Mouse (Mus musculus): ENCODE data around the gene Ppp1r9b.
A peak's percentile ranks its signal among the peaks of the same experiment; 100 is the strongest.
"Not testable (repeated sequence)": the region's sequence is repeated elsewhere in the genome, so short reads cannot be mapped to it uniquely, and the experiment has no call there.

Ppp1r9b gene

DNA sequence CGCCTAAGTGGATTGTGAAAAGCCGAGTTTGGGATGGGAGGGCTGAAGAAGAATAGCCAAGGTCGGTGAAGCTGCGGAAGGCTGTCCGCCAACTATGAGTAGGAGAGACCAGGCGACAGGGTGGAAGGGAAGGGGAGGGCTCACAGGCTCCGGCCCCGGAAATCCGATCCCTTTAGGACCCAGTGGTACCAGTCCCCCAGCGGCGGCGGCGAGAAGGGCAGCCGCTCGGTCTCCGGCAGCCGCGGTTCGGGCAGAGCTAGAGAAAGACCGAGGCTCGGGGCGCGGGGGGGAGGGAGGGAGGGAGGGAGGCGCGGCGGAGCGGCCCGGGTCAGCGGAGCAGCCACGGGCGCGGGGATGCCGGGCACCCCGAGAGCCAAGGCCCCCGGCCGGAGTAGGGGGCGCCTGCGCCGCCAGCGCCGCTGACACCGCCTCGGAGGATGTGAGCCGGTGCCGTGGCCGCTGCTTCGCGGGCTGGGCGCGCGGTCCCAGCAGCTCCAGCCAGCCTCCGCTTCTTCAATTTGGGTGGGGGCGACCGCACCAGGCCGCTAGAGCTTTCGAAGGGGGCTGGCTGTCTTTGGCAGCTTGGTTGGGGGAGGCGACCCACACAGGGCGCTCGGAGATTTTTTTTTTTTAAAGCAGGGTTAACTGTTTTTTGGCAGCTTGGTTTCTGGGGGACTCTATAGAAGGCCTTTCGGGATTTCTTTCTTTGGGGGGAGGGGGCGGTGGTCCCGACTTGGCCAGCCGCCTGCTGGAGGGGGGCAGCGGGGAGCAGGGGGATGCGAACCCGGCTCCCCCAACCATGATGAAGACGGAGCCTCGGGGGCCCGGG is at the start of gene Ppp1r9b:
Ppp1r9b (plus strand) TSS at position 287 of the 829 bp plus-strand sequence.
- peak; percentile 85 to 90 for DNase-seq (ENCODE audit: low spot score in 2 of 2)

DNA sequence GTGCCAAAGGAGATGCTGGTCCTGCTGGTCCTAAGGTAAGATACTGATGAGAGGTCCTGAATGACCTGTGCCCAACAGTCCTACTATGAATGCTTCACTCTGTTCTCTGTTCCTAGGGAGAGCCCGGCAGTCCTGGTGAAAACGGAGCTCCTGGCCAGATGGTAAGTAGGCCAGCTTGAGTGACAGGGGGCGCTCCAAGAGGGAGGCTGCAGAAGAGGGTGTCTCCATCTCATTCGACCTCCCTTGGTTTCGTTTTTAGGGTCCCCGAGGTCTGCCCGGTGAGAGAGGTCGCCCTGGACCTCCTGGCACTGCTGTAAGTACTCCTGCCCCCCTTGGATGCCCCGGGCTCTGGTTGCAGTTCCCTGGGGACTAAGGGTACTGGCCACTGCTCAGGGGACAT is 49.7 kb upstream of the Ppp1r9b start:
- no peak for DNase-seq (ENCODE audit: low spot score in 2 of 2)

DNA sequence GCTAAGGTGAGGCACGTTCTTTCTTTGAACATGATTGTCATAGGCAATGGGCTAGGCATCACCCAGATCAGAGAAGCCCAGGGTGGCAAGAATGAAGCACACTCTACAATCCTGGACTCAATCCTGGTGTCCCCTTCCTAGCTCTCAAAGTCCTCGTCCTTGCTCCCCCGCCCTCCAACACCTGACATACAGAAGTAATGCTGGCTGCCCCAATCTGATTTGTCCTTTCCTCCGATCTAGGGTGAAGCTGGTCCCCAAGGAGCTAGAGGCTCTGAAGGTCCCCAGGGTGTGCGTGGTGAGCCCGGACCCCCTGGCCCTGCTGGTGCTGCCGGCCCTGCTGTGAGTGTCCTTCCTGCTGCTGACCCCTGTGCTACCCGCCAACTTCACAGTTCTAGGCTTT is 49.1 kb upstream of the Ppp1r9b start:
- DNase-seq (ENCODE audit: low spot score in 2 of 2), result no peak

DNA sequence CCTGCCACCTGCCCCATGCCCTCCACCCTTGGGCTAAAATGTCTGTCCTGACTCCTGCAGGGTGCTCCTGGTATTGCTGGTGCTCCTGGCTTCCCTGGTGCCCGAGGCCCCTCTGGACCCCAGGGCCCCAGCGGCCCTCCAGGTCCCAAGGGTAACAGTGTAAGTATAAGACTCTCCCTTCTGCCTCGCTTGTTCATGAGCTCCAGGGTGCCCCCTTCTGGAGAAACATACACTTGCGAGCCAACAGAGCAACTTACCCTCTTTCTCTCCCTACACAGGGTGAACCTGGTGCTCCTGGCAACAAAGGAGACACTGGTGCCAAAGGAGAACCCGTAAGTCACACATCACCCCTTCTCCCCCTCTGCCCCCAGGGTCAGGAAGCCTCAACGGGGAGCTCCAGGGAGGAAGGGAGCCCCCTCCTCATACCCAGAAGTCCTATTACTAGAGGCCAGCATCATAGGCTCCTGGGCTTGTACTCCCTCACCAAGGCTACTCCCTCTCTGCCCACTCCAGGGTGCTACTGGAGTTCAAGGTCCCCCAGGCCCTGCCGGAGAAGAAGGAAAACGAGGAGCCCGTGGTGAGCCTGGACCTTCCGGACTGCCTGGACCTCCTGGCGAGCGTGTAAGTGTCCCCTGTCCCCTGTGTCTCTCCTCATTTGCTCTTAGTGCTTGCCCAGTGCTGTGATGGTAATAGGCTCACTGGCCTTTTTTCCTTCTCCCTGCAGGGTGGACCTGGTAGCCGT is 48.4 kb upstream of the Ppp1r9b start:
- DNase-seq (ENCODE audit: low spot score in 2 of 2), result no peak

DNA sequence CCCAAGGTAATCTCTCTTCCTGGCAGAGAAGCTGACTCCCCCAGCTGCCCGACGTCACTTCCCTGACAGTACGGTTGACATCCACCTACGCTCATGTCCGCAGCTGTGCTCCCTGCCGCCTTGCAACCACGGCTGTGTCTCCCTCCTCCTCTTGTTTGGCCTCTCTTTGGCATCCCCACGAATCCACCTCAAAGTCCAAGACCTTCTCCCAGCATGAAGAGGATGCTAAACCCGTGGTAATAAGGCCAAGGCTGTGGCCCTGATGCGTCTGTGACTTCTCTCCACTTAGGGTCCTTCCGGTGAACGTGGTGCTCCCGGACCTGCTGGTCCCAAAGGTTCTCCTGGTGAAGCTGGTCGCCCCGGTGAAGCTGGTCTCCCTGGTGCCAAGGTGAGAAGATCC is 47.8 kb upstream of the Ppp1r9b start:
- no peak for DNase-seq (ENCODE audit: low spot score in 2 of 2)

DNA sequence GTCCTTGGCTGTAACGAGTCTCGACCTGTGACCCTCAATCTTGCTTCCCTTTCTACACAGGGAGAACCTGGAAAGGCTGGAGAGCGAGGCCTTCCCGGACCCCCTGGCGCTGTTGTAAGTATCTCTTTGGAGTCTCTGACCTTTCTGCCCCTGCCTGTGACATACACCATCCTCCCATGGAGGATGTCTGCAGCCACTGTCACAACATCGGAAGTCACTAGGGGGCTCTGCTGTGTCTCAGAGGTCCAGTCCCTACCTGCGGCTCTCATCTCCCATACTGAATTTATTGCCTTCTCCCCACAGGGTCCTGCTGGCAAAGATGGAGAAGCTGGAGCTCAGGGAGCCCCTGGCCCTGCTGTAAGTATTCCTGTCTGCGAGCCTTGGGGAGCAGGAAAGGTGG is 46.5 kb upstream of the Ppp1r9b start:
- DNase-seq (ENCODE audit: low spot score in 2 of 2), result no peak

DNA sequence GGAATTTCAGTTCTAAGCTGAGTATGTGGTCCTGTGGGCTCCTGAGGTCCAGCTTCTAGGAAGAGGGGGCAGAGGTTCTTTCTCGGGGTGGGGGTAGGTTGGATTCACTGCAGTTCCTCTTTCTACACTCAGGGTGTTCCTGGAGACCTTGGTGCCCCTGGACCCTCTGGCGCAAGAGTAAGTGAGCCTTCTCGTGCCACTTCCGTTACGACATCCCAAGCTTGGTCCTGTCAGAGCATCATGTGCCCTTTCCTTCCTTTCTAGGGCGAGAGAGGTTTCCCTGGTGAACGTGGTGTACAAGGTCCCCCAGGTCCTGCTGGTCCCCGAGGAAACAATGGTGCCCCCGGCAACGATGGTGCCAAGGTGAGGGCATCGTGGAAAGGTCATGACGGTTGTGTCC is 45.6 kb upstream of the Ppp1r9b start:
- DNase-seq (ENCODE audit: low spot score in 2 of 2), result no peak

DNA sequence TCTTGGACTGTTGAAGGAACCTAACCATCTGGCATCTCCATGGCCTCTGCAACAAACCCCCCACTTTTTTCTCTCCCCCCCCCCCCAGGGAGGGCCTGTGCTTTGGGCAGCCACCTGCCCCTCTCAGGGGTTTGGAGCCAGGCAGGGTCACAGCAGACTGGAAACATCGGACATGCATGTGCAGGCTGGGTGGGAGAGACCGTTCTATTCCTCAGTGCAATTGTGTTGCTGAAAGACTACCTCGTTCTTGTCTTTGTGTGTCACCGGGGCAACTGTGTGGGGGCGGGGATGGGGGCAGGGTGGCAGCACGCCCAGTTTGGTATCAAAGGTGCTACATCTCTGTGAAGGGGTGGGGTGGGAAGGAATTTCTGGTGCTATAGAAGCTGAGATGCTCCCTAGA is 38.7 kb upstream of the Ppp1r9b start:
- DNase-seq (ENCODE audit: low spot score in 2 of 2), result no peak

DNA sequence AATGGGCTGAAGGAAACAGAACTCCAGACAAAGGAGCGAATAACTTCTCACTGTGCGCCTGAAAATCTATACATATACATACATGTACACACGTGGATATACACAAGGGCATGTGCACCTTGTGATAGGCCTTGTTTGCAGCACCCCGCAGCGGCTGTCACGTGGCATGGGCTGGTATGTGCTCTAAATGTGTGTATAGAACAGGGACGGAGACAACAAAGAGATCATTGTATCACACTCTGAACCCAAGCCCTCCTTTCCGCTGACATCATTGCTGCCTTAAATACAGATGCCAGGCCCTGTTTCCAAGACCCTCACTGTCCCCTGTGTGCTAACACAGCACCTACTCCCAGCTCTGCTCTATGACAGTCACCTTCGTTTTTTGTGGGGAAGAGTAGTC is 35.7 kb upstream of the Ppp1r9b start:
- DNase-seq (ENCODE audit: low spot score in 2 of 2), result no peak

DNA sequence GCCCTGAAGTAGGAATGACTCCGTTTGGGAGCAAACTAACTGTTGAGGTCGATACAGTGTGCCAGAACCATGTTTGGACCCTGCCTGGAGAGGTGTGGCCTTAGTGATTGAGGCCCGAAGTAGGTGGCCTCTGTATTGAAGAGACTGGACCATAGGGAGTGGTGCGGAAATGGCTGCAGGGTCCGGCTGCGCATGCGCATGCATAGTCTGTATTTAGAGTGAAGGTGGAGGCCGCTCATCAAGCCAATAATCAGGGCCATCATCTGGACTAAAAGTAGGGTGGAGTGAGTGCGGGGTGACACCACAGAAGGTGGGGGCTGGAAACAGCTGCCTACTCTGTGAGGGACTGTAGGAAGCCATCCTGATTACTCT is 33.2 kb upstream of the Ppp1r9b start:
- DNase-seq (ENCODE audit: low spot score in 2 of 2), result no peak

DNA sequence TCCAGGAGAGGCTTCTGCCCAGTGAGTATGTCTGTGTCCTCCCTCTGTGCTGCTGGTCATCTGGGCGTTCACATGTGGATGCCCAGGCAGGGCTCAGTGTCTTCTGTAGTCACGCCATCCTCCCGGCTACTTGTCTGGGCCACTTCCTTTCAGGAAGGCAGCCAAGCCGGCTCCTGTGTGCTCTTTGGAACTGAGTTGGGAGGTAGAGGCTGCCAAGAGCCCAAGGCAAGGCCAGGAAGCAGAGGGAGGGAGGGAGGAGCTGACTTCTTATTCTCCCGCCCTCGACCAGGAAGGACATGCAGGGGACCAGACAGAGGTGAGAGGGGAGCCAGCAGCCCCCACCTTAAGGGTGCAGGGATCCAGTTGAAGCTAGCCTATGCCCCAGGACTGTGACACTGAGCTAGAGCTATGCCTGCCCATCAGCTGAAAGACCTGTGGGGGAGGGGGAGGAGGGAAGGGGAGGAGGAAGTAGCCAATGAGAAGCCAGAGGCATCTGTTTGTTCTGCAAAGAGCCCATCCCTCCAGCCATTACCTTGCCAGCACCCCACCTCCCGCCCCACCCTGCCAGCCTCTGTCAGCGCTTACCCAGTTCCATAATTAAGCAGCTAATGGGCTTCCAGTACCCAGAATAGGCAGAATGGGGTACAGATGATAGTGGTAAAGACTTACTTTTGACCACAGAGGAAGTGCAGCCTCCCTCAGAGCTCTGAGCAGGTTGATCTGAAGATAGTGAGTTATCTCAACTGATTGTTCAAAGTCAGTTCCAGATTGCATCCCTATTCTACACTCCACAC is 32.6 kb upstream of the Ppp1r9b start:
- DNase-seq (ENCODE audit: low spot score in 2 of 2), result peak in 1 of 2 experiments; percentile 55

DNA sequence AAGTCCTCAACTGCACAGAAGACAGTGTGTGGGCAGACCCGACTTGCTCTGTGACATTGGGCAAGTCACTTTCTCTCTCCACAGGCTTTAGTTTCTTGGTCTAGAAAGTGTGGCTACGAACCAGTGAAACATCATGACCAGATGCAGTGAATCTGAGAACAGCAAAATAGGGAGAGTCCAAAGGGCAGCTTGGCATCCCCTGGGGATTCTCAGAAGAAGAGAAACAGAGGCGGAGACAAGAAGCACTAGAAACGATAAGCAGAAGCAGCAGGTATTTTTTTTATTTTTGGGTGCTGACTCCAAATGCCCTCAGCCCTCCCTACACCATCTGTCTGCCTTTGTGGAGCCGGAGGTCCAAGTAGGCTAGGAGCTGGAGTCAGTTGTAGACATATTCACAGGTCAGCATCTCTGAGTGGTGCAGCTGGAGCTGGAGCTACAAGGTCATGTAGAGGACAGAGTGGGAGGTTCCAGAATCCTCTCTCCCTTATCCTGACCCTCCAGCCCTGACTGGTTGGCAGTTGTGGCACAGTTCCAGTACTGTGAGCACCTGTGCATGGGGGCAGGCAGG is 28.2 kb upstream of the Ppp1r9b start:
- DNase-seq (ENCODE audit: low spot score in 2 of 2), result no peak

DNA sequence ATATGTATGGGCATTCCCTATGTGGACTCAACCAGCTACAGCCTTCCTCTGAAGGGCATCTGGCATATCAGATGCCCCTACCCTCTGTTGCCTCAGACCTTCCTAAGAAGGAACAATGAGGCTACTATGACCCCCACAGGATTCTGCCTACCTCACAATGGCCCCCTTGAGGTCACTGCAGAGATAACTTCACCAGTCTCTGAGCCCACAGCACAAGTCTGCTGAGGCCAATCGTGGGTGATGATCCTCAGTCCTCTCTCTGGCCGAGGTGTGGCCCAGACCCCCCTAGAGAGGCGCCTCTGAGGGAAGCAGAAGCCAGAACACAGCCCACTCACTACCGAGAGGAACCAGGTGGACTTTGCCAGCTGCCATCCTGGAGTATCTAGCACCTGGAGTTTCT is 23.4 kb upstream of the Ppp1r9b start, which contains the start of gene Hils1:
Hils1 (plus strand) TSS at position 175 of the 400 bp plus-strand sequence.
- no peak for DNase-seq (ENCODE audit: low spot score in 2 of 2)

DNA sequence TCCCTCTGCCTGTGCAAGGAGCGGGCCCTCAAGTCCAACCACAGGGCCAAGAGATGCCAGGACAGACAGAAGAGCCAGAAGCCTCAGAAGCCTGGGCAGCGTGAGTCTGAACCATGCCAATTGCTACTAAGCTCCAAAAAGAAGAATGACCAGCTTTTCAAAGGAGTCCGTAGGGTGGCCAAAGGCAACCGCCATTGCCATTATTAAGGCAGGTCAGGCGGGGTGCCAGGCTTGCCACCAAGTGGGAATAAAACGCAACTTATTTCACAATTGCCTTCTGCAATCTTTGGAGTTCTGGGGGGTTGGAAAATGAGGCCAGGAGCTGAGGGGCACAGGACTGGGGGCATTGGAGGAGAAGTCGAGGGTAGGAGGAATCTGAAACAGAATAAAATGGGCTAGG is 22.6 kb upstream of the Ppp1r9b start:
- DNase-seq (ENCODE audit: low spot score in 2 of 2), result no peak

DNA sequence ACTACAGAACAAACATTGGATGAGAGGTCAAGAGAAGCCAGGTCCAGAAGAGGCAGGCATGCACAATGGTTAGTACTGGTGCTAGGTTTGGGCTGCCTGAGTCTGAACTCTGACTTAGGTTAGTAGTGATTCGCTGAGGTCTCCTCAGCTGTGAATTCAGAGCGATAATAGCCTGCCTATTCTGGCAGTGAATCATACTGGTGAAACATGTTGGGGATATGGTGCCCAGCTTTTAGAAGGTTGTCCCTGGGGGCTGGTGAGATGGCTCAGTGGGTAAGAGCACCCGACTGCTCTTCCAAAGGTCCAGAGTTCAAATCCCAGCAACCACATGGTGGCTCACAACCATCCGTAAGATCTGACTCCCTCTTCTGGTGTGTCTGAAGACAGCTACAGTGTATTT is 21.1 kb upstream of the Ppp1r9b start:
- not testable (repeated sequence) for DNase-seq (ENCODE audit: low spot score in 2 of 2)

DNA sequence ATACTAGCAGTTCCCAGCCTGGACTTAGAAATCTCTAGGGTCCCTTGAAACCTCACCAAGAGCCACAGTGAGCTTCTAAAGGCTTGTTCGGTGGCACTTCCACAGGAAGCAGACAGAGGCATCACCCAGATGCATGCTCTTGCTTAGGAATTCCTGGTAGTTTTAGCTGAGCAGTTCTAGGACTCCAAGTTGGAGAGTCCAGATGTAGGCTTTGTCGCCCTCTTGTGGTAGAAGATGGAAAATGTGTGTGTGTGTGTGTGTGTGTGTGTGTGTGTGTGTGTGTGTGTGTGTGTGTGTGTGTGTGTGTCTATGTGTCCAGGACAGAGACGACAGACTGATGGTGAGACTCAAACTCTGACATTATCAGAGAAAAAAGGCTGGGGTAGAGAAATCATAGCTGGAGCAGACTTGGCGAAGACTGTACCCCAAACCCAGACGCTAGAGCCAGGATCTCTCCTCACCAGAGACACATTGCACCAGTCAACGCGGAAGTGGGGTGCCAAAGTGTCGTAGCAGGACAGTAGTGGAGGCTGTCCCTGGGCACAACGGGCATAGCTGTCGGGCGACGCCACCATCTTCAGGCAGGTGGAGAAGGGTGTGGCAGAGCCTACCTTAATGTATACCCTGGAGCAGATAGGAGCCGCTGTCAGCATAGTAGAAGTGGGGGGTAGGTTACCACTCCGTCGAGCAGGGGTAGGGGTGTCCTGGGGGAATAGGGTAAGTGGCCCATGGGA is 20.5 kb upstream of the Ppp1r9b start:
- peak in 1 of 2 experiments; percentile 71 for DNase-seq (ENCODE audit: low spot score in 2 of 2)

DNA sequence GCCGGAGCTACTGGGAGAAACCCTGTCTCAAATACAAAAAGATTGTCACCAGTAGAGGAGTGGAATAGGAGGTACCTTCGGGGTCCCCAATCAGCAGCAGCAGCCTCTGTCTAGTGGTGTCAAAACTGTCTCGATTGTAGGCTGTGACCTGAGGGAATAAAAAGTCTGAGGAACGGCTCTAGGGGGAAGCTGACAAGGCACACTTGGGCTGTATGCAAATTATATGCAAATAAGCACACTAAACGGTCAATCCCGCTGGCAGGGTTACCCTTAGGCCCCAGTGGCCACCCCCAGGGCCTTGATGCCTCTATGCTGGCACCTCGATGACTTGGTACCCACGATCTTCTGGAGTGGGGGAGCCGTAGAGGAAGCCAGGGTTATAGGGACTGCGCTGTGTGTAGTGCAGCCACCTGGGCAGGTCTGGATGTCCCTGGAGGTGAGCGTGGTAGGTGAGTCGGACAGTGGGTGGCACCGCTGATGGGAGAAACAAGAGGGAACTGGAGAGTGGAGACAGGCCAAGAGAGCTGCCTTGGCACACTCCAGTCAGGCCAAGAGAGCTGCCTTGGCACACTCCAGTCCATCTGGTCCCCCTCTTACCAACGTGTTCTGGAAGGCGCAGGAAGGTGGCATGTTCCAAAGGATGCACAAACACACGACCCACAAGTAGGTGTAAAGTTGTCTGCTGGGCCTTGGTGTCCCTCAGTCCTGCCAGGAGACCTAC is 18.8 kb upstream of the Ppp1r9b start:
- no peak for DNase-seq (ENCODE audit: low spot score in 2 of 2)

DNA sequence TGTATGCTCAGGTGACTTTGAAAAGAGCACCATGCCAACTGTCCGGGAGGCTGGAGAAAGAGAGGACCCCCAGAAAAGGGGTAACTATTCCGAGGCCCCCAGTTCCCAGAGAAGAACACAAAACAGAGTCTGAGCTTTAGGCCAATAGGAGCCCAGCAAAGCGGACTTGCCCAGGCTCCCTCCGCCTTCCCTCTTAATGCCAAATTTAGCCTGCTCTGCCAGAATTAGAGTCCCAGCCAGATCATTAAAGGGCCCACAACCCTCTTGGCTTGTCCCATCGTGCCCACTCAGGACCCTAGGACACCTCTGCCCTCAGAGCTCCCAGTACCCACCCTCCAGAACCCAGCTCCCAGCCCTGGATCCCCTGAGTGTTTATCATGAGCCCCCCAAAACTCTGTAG is 17.9 kb upstream of the Ppp1r9b start:
- no peak for DNase-seq (ENCODE audit: low spot score in 2 of 2)

DNA sequence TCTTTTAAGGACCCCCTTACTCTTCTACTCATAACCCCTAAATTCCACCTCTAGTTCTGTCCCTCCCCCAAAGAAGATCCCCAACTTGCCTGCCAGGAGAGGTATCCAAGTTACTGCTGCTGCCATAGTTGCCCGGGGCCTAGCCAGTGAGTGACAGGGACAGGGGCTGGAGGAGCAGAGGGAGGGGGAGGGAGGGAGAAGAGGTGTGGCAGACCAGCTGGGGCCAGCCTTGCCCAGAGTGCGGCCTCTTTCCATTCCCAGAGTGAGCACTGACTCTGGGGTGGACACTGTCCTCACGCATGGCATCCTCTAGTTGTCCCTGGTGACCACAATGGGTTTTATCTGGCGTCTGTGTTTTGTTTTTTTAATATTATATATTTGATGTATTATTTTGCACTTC is 17.5 kb upstream of the Ppp1r9b start:
- no peak for DNase-seq (ENCODE audit: low spot score in 2 of 2)

DNA sequence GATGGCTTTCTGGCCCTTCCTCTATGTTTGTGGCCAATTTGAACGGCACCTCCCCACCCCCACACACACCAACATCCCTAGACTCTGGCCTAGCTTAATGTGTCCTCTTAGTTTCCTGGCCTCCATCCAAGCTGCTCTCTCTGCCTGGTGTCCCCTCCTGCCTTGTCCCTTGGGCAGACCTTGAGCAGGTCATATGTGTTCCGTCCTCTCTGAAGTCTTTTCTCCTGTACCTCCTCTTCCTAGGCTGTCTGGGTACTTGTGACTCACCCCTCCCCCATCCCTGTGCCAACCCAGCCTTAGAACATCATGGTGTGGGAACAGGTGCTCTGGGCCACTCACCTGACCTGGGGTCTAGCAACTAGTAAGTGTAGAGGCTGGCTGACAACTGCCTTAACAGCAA is 15.9 kb upstream of the Ppp1r9b start:
- DNase-seq (ENCODE audit: low spot score in 2 of 2), result no peak

DNA sequence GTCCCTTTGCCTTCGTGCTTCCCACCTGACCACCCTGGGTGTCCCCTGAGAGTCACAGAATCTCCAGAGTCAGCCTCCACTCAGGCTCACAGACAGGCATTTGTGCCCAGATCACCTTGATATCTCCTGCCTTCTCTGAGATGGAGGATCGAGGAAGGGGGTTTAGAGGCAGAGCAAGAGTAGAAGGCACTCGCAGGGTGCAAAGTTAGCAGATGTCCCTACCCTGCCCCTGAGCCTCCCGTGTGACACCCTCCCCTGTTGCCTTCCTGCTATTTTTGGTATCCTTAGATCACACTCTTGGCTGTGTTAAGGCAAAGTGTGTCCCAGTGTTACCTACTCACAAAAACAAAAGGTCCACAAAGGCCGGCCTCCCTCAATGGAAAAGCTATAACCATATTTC is 14.6 kb upstream of the Ppp1r9b start, which contains the start of gene Sgca:
Sgca (minus strand) TSS at position 129 of the 400 bp plus-strand sequence.
- no peak for DNase-seq (ENCODE audit: low spot score in 2 of 2)

All from frontal cortex, postnatal 10 days (tissue).